Mouse (Mus musculus) forebrain, embryonic 13.5 days (tissue): ENCODE data around the gene Sigirr. TPM values are rescaled to one million over a fixed set of nuclear protein-coding genes. Genes with fewer than 3 reads are reported as not detected.

Experiments used
- polyA plus RNA-seq: library from polyadenylated mRNA; unstranded; fragments of >200 nt; fragmentation: Nextera tagmentation; extraction: Ambion mirVana; gene quantifications from 2 replicates; pipeline ENCODE4 v1.2.1, GENCODE M21; 2015

The Sigirr gene
- polyA plus RNA-seq, 1 experiment from 2014 or later, result 1.7 TPM

Other genes starting within 250 kb of the Sigirr start
- not detected in 2 replicates for gene Gm45785, start 244.2 kb downstream of the Sigirr start, polyA plus RNA-seq
- 65.7 and 80.4 TPM in 2 replicates for gene Ric8a, start 243.6 kb downstream of the Sigirr start, polyA plus RNA-seq
- 34.6 and 38.7 TPM in 2 replicates for gene Bet1l, start 243.0 kb downstream of the Sigirr start, polyA plus RNA-seq
- 310 and 318 TPM in 2 replicates for gene Psmd13, start 218.6 kb downstream of the Sigirr start, polyA plus RNA-seq
- gene Sirt3, start 218.3 kb downstream of the Sigirr start, polyA plus RNA-seq, result 29.4 and 31.0 TPM in 2 replicates
- not detected in 2 replicates for gene Cox8b, start 200.1 kb downstream of the Sigirr start, polyA plus RNA-seq
- gene Nlrp6, start 179.7 kb downstream of the Sigirr start, polyA plus RNA-seq, result 0.22 and 0.28 TPM in 2 replicates
- gene Pgghg, start 159.2 kb downstream of the Sigirr start, polyA plus RNA-seq, result 8.2 and 9.4 TPM in 2 replicates
- 0.45 and 0.64 TPM in 2 replicates for gene Ifitm5, start 150.3 kb downstream of the Sigirr start, polyA plus RNA-seq
- gene Gm45717, start 144.6 kb downstream of the Sigirr start, polyA plus RNA-seq, result not detected in 2 replicates
- 147 and 153 TPM in 2 replicates for gene Ifitm2, start 144.6 kb downstream of the Sigirr start, polyA plus RNA-seq
- 2.7 and 4.8 TPM in 2 replicates for gene Ifitm1, start 133.4 kb downstream of the Sigirr start, polyA plus RNA-seq
- gene Ifitm3, start 89.8 kb downstream of the Sigirr start, polyA plus RNA-seq, result 12.7 and 18.1 TPM in 2 replicates
- not detected in 2 replicates for gene Ifitm6, start 82.6 kb downstream of the Sigirr start, polyA plus RNA-seq
- gene Gm17387, start 71.4 kb downstream of the Sigirr start, polyA plus RNA-seq, result not detected in 2 replicates
- gene B4galnt4, start 39.5 kb downstream of the Sigirr start, polyA plus RNA-seq, result 33.0 and 34.7 TPM in 2 replicates
- gene Pkp3, start 22.4 kb downstream of the Sigirr start, polyA plus RNA-seq, result 0.25 TPM in 1 of 2 replicates, not detected in the other
- 0.13 TPM in 1 of 2 replicates, not detected in the other for gene Ano9, start 17.2 kb upstream of the Sigirr start, polyA plus RNA-seq
- gene Ptdss2, start 21.8 kb upstream of the Sigirr start, polyA plus RNA-seq, result 61.1 and 69.5 TPM in 2 replicates
- 40.7 and 45.2 TPM in 2 replicates for gene Rnh1, start 72.3 kb upstream of the Sigirr start, polyA plus RNA-seq
- 67.2 and 73.9 TPM in 2 replicates for gene Hras, start 93.4 kb upstream of the Sigirr start, polyA plus RNA-seq
- 12.6 and 17.3 TPM in 2 replicates for gene Lrrc56, start 93.6 kb upstream of the Sigirr start, polyA plus RNA-seq
- 2.1 and 2.3 TPM in 2 replicates for gene Lmntd2, start 113.5 kb upstream of the Sigirr start, polyA plus RNA-seq
- 29.4 and 33.8 TPM in 2 replicates for gene Rassf7, start 115.3 kb upstream of the Sigirr start, polyA plus RNA-seq
- 82.4 and 91.3 TPM in 2 replicates for gene Phrf1, start 128.2 kb upstream of the Sigirr start, polyA plus RNA-seq
- 1.0 and 1.1 TPM in 2 replicates for gene Irf7, start 165.9 kb upstream of the Sigirr start, polyA plus RNA-seq
- gene Cdhr5, start 176.2 kb upstream of the Sigirr start, polyA plus RNA-seq, result not detected in 2 replicates
- 0.60 and 0.62 TPM in 2 replicates for gene Sct, start 178.6 kb upstream of the Sigirr start, polyA plus RNA-seq
- 0.55 and 0.70 TPM in 2 replicates for gene Drd4, start 191.4 kb upstream of the Sigirr start, polyA plus RNA-seq
- 88.1 and 105 TPM in 2 replicates for gene Deaf1, start 227.1 kb upstream of the Sigirr start, polyA plus RNA-seq
- 61.3 and 66.0 TPM in 2 replicates for gene Tmem80, start 227.2 kb upstream of the Sigirr start, polyA plus RNA-seq
- gene Eps8l2, start 238.3 kb upstream of the Sigirr start, polyA plus RNA-seq, result 0.43 and 0.64 TPM in 2 replicates